ENCODE assay signal across 8 mouse cellular contexts in genomic region chr6:128033868-128034250, GRCm38 (mm10).
DNase-seq lines count a peak whose midpoint lies in the region; ATAC-seq and TF ChIP-seq lines count a peak whose summit lies in the region.

No protein-coding gene starts in this region.

- no peaks in the 10 kb centered on the region for H3K9me3 ChIP-seq in liver, embryonic 15.5 days (replicated peaks)
- no peaks in the 10 kb centered on the region for H3K9me3 ChIP-seq in stomach, postnatal 0 days (ENCODE audit: control insufficient read depth, low read length)

- intact Hi-C loops in gastrocnemius, adult 2 months (cut with DNase I) = loop anchor here (2.0 kb wide), 1 partner anchor 113 kb away; no protein-coding TSS in a partner anchor

- TF ChIP-seq POLR2A in thymus, adult 2 months (IDR thresholded peaks at IDR 0.05; ENCODE audit: control insufficient read depth, extremely low read depth, insufficient read depth, low read length, poor library complexity) = no peak

- peaks cover 17% of the 10 kb centered on the region for H3K4me1 ChIP-seq in thymus, adult 2 months (replicated peaks; ENCODE audit: control insufficient read depth, insufficient read depth, low read length)
- H3K4me1 ChIP-seq in liver, embryonic 15.5 days (replicated peaks) = peaks cover 6% of the 10 kb centered on the region
- H3K4me1 ChIP-seq in stomach, postnatal 0 days (replicated peaks; ENCODE audit: control insufficient read depth, insufficient read depth) = peaks cover 5% of the 10 kb centered on the region; the same call in 1 of the 2 replicates

- peaks cover 4% of the 10 kb centered on the region; the same call in 1 of the 2 replicates for H3K27me3 ChIP-seq in thymus, adult 2 months (ENCODE audit: control insufficient read depth, insufficient read depth, low read length)
- H3K27me3 ChIP-seq in liver, embryonic 15.5 days = peaks cover 48% of the 10 kb centered on the region
- H3K27me3 ChIP-seq in stomach, postnatal 0 days (ENCODE audit: control insufficient read depth, insufficient read depth, low read length) = no peaks in the 10 kb centered on the region

- peak overlapping the region; percentile 79 for H3K4me3 ChIP-seq in gastrocnemius, adult 2 months
- peak overlapping the region; percentile 52 for H3K4me3 ChIP-seq in thymus, adult 2 months (ENCODE audit: control insufficient read depth, insufficient read depth, low read length)
- H3K4me3 ChIP-seq in liver, embryonic 15.5 days (replicated peaks) = no peak overlapping the region
- H3K4me3 ChIP-seq in stomach, postnatal 0 days (ENCODE audit: low read depth, low read length) = peak overlapping the region; percentile 53

- H3K36me3 ChIP-seq in thymus, adult 2 months (ENCODE audit: control insufficient read depth, insufficient read depth, low read length) = no peaks in the 10 kb centered on the region
- H3K36me3 ChIP-seq in liver, embryonic 15.5 days (replicated peaks) = no peaks in the 10 kb centered on the region
- no peaks in the 10 kb centered on the region for H3K36me3 ChIP-seq in stomach, postnatal 0 days (ENCODE audit: control insufficient read depth, insufficient read depth, low read length)

- no peak for TF ChIP-seq EP300 in stomach, postnatal 0 days (optimal IDR thresholded peaks at IDR 0.05)

- no peak for DNase-seq in gastrocnemius, adult 2 months
- DNase-seq in gastrocnemius, adult 8-10 months (ENCODE audit: low spot score in 2 of 2) = no peak
- no peak for DNase-seq in thymus, adult 2 months
- no peak for DNase-seq in thymus, postnatal 36 days
- no peak for DNase-seq in stomach, postnatal 0 days (ENCODE audit: low spot score)
- DNase-seq in thymus, adult 18-20 months = no peak
- DNase-seq in spleen, adult 12 weeks (ENCODE audit: low spot score) = no peak

- no peak for TF ChIP-seq CTCF in gastrocnemius, adult 2 months (IDR thresholded peaks at IDR 0.05)
- TF ChIP-seq CTCF in thymus, adult 2 months (IDR thresholded peaks at IDR 0.05; ENCODE audit: borderline replicate concordance, control insufficient read depth, extremely low read depth, insufficient read depth, low read length, poor library complexity) = no peak
- no peak for TF ChIP-seq CTCF in stomach, postnatal 0 days (IDR thresholded peaks at IDR 0.05; ENCODE audit: low read depth)

- H3K9ac ChIP-seq in liver, embryonic 15.5 days = no peak overlapping the region
- H3K9ac ChIP-seq in stomach, postnatal 0 days (ENCODE audit: low read length) = peak overlapping the region; percentile 64

- peak overlapping the region; percentile 66 for H3K4me2 ChIP-seq in liver, embryonic 15.5 days
- H3K4me2 ChIP-seq in stomach, postnatal 0 days (replicated peaks; ENCODE audit: low read depth) = peak overlapping the region; percentile 82

- 34% methylated on average over 4 of the region's 4 CpGs for WGBS in thymus, adult 2 months
- 19% methylated on average over 4 of the region's 4 CpGs for WGBS in liver, embryonic 15.5 days (ENCODE audit: insufficient replicate concordance)
- WGBS in stomach, postnatal 0 days = 33% methylated on average over 4 of the region's 4 CpGs

- H3K27ac ChIP-seq in gastrocnemius, adult 2 months = peak overlapping the region; percentile 89
- H3K27ac ChIP-seq in thymus, adult 2 months (ENCODE audit: control insufficient read depth, insufficient read depth, low read length) = no peak overlapping the region
- H3K27ac ChIP-seq in liver, embryonic 15.5 days (replicated peaks) = no peak overlapping the region
- peak overlapping the region; percentile 80 for H3K27ac ChIP-seq in stomach, postnatal 0 days (replicated peaks)

- no peak for ATAC-seq in liver, embryonic 15.5 days (ENCODE audit: insufficient read depth)
- ATAC-seq in stomach, postnatal 0 days (ENCODE audit: low FRiP score, low TSS enrichment) = no peak

Comparison
In these comparisons a context has a peak if more than half of its experiments do, and no peak if none do; other contexts are left out.
1. H3K27ac ChIP-seq: peak in gastrocnemius, adult 2 months (single experiment) and stomach, postnatal 0 days (single experiment); none in thymus, adult 2 months (single experiment) and liver, embryonic 15.5 days (single experiment).